In the genomic region with DNA sequence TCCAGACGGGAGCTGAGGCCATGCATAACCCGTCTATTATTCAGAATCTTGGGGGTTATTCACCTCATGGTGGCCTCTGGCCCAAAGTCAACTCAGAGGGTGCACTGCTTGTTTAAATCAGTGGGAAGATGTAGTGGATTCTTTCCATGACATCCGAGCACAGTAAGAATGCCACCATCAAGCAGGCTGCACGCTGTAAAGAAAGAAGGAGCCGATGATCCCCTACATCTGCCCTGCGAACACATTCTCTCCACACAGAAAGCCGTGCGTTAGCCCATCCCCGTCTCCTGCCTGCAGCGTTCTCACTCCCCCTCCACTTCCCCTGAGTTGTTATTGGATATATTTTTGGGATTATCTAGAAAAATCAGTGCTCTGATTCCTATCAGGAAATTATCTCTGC, we compare ENCODE assay signal across 24 mouse cellular contexts.
DNase-seq lines count a peak whose midpoint lies in the region; ATAC-seq and TF ChIP-seq lines count a peak whose summit lies in the region.
"Had no signal": no experiment of that assay in that cellular context is flagged by ENCODE, and none has a peak within 500 bp of the region (broad histone marks: within the 10 kb centered on the region; RNA-seq: fewer than 3 reads in every experiment).

No protein-coding gene starts in this region.

- DNase-seq in embryonic facial prominence, embryonic 10.5 days (ENCODE audit: low spot score) = no peak
- no peak for DNase-seq in heart, postnatal 4 days
- no peak for DNase-seq in limb, embryonic 10.5 days (ENCODE audit: low spot score)
- DNase-seq: adrenal gland, postnatal 25 days; cerebellum, adult 9-10 months; gastrocnemius, postnatal 10 days; heart, postnatal 36 days; kidney, postnatal 4 days; lung, embryonic 14.5 days; right cerebral cortex, adult 18-20 months; right cerebral cortex, postnatal 4 days; thymus, adult 18-20 months; thymus, postnatal 36 days had no signal

- H3K9me3 ChIP-seq in embryonic facial prominence, embryonic 13.5 days = no peaks in the 10 kb centered on the region
- H3K9me3 ChIP-seq in embryonic facial prominence, embryonic 10.5 days = no peaks in the 10 kb centered on the region
- no peaks in the 10 kb centered on the region for H3K9me3 ChIP-seq in heart, embryonic 14.5 days (ENCODE audit: control insufficient read depth, low read length)
- H3K9me3 ChIP-seq in limb, embryonic 15.5 days = no peaks in the 10 kb centered on the region
- no peaks in the 10 kb centered on the region for H3K9me3 ChIP-seq in limb, embryonic 10.5 days (replicated peaks)
- H3K9me3 ChIP-seq: limb, embryonic 13.5 days; midbrain, embryonic 13.5 days; neural tube, embryonic 15.5 days had no signal

- H3K27ac ChIP-seq in embryonic facial prominence, embryonic 13.5 days = peak overlapping the region; percentile 7; the same call in 1 of the 2 replicates
- no peak overlapping the region for H3K27ac ChIP-seq in embryonic facial prominence, embryonic 10.5 days (replicated peaks)
- H3K27ac ChIP-seq in heart, embryonic 14.5 days (replicated peaks in 1 of 2; ENCODE audit: control insufficient read depth in 1 of 2, insufficient read depth in 1 of 2, low read depth in 2 of 2, low read length in 2 of 2) = peak overlapping the region; percentile 8 to 61; a peak in 2 of 4 replicates
- peak overlapping the region; percentile 57 for H3K27ac ChIP-seq in limb, embryonic 15.5 days
- no peak overlapping the region for H3K27ac ChIP-seq in limb, embryonic 10.5 days
- H3K27ac ChIP-seq: limb, embryonic 13.5 days; liver, embryonic 14.5 days; midbrain, embryonic 13.5 days; neural tube, embryonic 15.5 days had no signal

- no peak overlapping the region for H3K9ac ChIP-seq in embryonic facial prominence, embryonic 13.5 days
- no peak overlapping the region for H3K9ac ChIP-seq in heart, embryonic 14.5 days (ENCODE audit: low read length)
- no peak overlapping the region for H3K9ac ChIP-seq in limb, embryonic 15.5 days
- H3K9ac ChIP-seq: limb, embryonic 13.5 days; liver, embryonic 14.5 days; lung, embryonic 14.5 days; midbrain, embryonic 13.5 days; neural tube, embryonic 15.5 days had no signal

- H3K4me3 ChIP-seq in embryonic facial prominence, embryonic 13.5 days = no peak overlapping the region
- H3K4me3 ChIP-seq in embryonic facial prominence, embryonic 10.5 days = no peak overlapping the region
- no peak overlapping the region for H3K4me3 ChIP-seq in heart, embryonic 14.5 days (ENCODE audit: control insufficient read depth in 1 of 2, insufficient read depth in 1 of 2, low read depth in 1 of 2, low read length in 2 of 2)
- no peak overlapping the region for H3K4me3 ChIP-seq in limb, embryonic 15.5 days
- no peak overlapping the region for H3K4me3 ChIP-seq in limb, embryonic 10.5 days
- H3K4me3 ChIP-seq in myocyte = no peak overlapping the region
- H3K4me3 ChIP-seq: erythroblast, embryonic 14.5 days; limb, embryonic 13.5 days; midbrain, embryonic 13.5 days; neural tube, embryonic 15.5 days had no signal

- H3K36me3 ChIP-seq in embryonic facial prominence, embryonic 13.5 days = no peaks in the 10 kb centered on the region
- no peaks in the 10 kb centered on the region for H3K36me3 ChIP-seq in embryonic facial prominence, embryonic 10.5 days (replicated peaks)
- H3K36me3 ChIP-seq in heart, embryonic 14.5 days (ENCODE audit: control insufficient read depth, insufficient read depth, low read length) = no peaks in the 10 kb centered on the region
- H3K36me3 ChIP-seq in limb, embryonic 15.5 days = no peaks in the 10 kb centered on the region
- H3K36me3 ChIP-seq in limb, embryonic 10.5 days = no peaks in the 10 kb centered on the region
- H3K36me3 ChIP-seq in myocyte (ENCODE audit: control insufficient read depth, insufficient read depth) = no peaks in the 10 kb centered on the region
- H3K36me3 ChIP-seq: limb, embryonic 13.5 days; midbrain, embryonic 13.5 days; neural tube, embryonic 15.5 days had no signal

- no peak overlapping the region for H3K4me2 ChIP-seq in embryonic facial prominence, embryonic 13.5 days
- H3K4me2 ChIP-seq in heart, embryonic 14.5 days (ENCODE audit: low read length) = no peak overlapping the region
- H3K4me2 ChIP-seq in limb, embryonic 15.5 days = no peak overlapping the region
- H3K4me2 ChIP-seq in myocyte (ENCODE audit: low read depth) = peak overlapping the region; percentile 44
- H3K4me2 ChIP-seq: limb, embryonic 13.5 days; lung, embryonic 14.5 days; midbrain, embryonic 13.5 days; neural tube, embryonic 15.5 days had no signal

- H3K27me3 ChIP-seq in embryonic facial prominence, embryonic 13.5 days = no peaks in the 10 kb centered on the region
- no peaks in the 10 kb centered on the region for H3K27me3 ChIP-seq in embryonic facial prominence, embryonic 10.5 days (replicated peaks; ENCODE audit: low read depth, poor library complexity, severe bottlenecking)
- no peaks in the 10 kb centered on the region for H3K27me3 ChIP-seq in heart, embryonic 14.5 days (ENCODE audit: control insufficient read depth, insufficient read depth, low read length)
- no peaks in the 10 kb centered on the region for H3K27me3 ChIP-seq in limb, embryonic 15.5 days
- no peaks in the 10 kb centered on the region for H3K27me3 ChIP-seq in limb, embryonic 10.5 days (ENCODE audit: low read depth, poor library complexity, severe bottlenecking)
- H3K27me3 ChIP-seq in myocyte (ENCODE audit: control insufficient read depth, insufficient read depth, insufficient read length) = no peaks in the 10 kb centered on the region
- H3K27me3 ChIP-seq: limb, embryonic 13.5 days; midbrain, embryonic 13.5 days; neural tube, embryonic 15.5 days had no signal

- no peak for ATAC-seq in embryonic facial prominence, embryonic 13.5 days (ENCODE audit: insufficient number of reproducible peaks, insufficient read depth, low FRiP score, low TSS enrichment, low read depth)
- ATAC-seq in heart, embryonic 14.5 days (ENCODE audit: insufficient number of reproducible peaks, insufficient read depth, low FRiP score, low read depth) = no peak
- ATAC-seq in limb, embryonic 15.5 days (ENCODE audit: insufficient number of reproducible peaks, low FRiP score, low TSS enrichment, low read depth) = no peak
- ATAC-seq: forebrain, embryonic 16.5 days; hindbrain, embryonic 16.5 days; midbrain, embryonic 13.5 days had no signal

- TF ChIP-seq POLR2A in myocyte (IDR thresholded peaks at IDR 0.05; ENCODE audit: insufficient read length, low read depth) = no peak

- H3K79me2 ChIP-seq in myocyte (ENCODE audit: control insufficient read depth, insufficient read depth) = no peaks in the 10 kb centered on the region

- H3K4me1 ChIP-seq in embryonic facial prominence, embryonic 13.5 days = peaks cover 38% of the 10 kb centered on the region
- H3K4me1 ChIP-seq in embryonic facial prominence, embryonic 10.5 days = peaks cover 12% of the 10 kb centered on the region
- peaks cover 18 to 20% of the 10 kb centered on the region in 2 experiments for H3K4me1 ChIP-seq in heart, embryonic 14.5 days (ENCODE audit: control insufficient read depth in 2 of 2, insufficient read depth in 2 of 2, low read length in 2 of 2)
- peaks cover 31% of the 10 kb centered on the region for H3K4me1 ChIP-seq in limb, embryonic 15.5 days
- H3K4me1 ChIP-seq in limb, embryonic 10.5 days = peaks cover 42% of the 10 kb centered on the region
- H3K4me1 ChIP-seq: midbrain, embryonic 13.5 days had no signal

- H3ac ChIP-seq in myocyte (ENCODE audit: control insufficient read depth, insufficient read length) = no peak overlapping the region

- 49% methylated on average over 10 of the region's 10 CpGs for WGBS in embryonic facial prominence, embryonic 13.5 days
- 80% methylated on average over 10 of the region's 10 CpGs for WGBS in embryonic facial prominence, embryonic 10.5 days
- 69% methylated on average over 10 of the region's 10 CpGs for whole genome bisulfite sequencing in heart, embryonic 14.5 days
- WGBS in limb, embryonic 15.5 days = 49% methylated on average over 10 of the region's 10 CpGs
- WGBS in limb, embryonic 10.5 days = 77% methylated on average over 10 of the region's 10 CpGs

TF ChIP-seq in myocyte, 11 proteins besides CTCF, POLR2A, EP300 and RAD21:
- no peak for TF ChIP-seq MAX (IDR thresholded peaks at IDR 0.05; ENCODE audit: low read depth)
- no peak for TF ChIP-seq MYOG (IDR thresholded peaks at IDR 0.05; ENCODE audit: control insufficient read depth in 1 of 3, insufficient read depth in 1 of 3, insufficient read length in 2 of 3, low read depth in 2 of 3)
- TF ChIP-seq SRF (IDR thresholded peaks at IDR 0.05; ENCODE audit: control insufficient read depth, insufficient read length, low read depth) = no peak
- TF ChIP-seq E2F4 (IDR thresholded peaks at IDR 0.05; ENCODE audit: insufficient read depth) = no peak
- no peak for TF ChIP-seq REST (IDR thresholded peaks at IDR 0.05; ENCODE audit: insufficient read depth, insufficient read length)
- no peak for TF ChIP-seq TCF12 (IDR thresholded peaks at IDR 0.05; ENCODE audit: insufficient read depth, poor library complexity, severe bottlenecking)
- TF ChIP-seq USF1 (IDR thresholded peaks at IDR 0.05; ENCODE audit: low read depth) = no peak
- no peak for TF ChIP-seq MYOD1 (IDR thresholded peaks at IDR 0.05; ENCODE audit: control insufficient read depth in 1 of 3, insufficient read length in 2 of 3, low read depth in 2 of 3)
- no peak for TF ChIP-seq POLR2AphosphoS2 (IDR thresholded peaks at IDR 0.05; ENCODE audit: insufficient read length, low read depth)
- TF ChIP-seq TCF3 (IDR thresholded peaks at IDR 0.05; ENCODE audit: insufficient read length, low read depth) = no peak
- TF ChIP-seq CEBPB (IDR thresholded peaks at IDR 0.05; ENCODE audit: insufficient read depth, poor library complexity, severe bottlenecking) = no peak

Comparison
In these comparisons a context has a peak if more than half of its experiments do, and no peak if none do; other contexts are left out.
1. H3K27ac ChIP-seq: peak in embryonic facial prominence, embryonic 13.5 days (single experiment), heart, embryonic 14.5 days (2 of 2) and limb, embryonic 15.5 days (single experiment); none in embryonic facial prominence, embryonic 10.5 days (single experiment) and limb, embryonic 10.5 days (single experiment).